Mouse (Mus musculus) embryonic fibroblast, embryonic 13.5 days (primary cell): ENCODE measurements around the gene Hcrtr2.

Experiments
- CTCF ChIP-seq: IDR thresholded peaks from 2 replicates; pipeline ENCODE4 v1.5.1; 2011; ENCODE audit warnings: mild to moderate bottlenecking, control low read depth, low read length, moderate library complexity, borderline replicate concordance; ENCODE audit not compliant: insufficient read depth
- POLR2A ChIP-seq: IDR thresholded peaks from 2 replicates; pipeline ENCODE4 v1.6.1; 2011; ENCODE audit warnings: low read depth, mild to moderate bottlenecking, control low read depth, low read length, moderate library complexity

DNA sequence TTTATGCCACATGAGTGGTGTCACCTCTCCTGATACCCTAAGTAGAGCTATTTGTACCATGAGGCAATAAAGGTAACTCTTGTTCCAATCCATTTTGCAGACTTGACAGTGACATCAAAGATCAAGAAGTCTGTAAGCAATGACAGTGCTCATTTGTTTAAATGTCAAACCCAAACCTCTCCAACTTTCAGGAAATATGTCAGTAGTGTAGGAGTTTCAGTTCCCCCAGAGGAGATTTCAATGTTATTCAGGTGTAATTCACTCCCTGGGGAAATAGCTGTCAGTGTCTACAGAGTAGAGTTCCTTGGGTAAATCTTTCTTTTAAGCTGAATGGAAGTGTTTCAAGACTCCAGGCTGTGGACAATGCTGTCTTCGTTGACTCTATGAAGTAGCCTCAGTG is 2.9 kb downstream of the Hcrtr2 start:
- TF ChIP-seq CTCF (no peak), POLR2A (no peak)
